Mouse (Mus musculus) heart, embryonic 10.5 days (tissue): ENCODE data around the gene Fbxw14. TPM values are rescaled to one million over a fixed set of nuclear protein-coding genes. Genes with fewer than 3 reads are reported as not detected.
"Not testable (repeated sequence)": the region's sequence is repeated elsewhere in the genome, so short reads cannot be mapped to it uniquely, and the experiment has no call there.

Experiments used
- DNase-seq: peaks from one replicate; pipeline ENCODE4 v3.0.0-alpha.2; 2017; ENCODE audit warnings: low spot score
- H3K27ac ChIP-seq: fragments of 300-500 bp; sonication (generic); 2 replicates; pipeline ENCODE4 v1.5.1; 2016; ENCODE audit warnings: mild to moderate bottlenecking
- H3K27me3 ChIP-seq: fragments of 300-500 bp; sonication (generic); 2 replicates; pipeline ENCODE4 v1.6.1; 2016; ENCODE audit warnings: mild to moderate bottlenecking; ENCODE audit not compliant: poor library complexity, insufficient read depth, severe bottlenecking
- H3K36me3 ChIP-seq: fragments of 300-500 bp; sonication (generic); 2 replicates; pipeline ENCODE4 v1.6.1; 2016; ENCODE audit warnings: mild to moderate bottlenecking, moderate library complexity
- H3K4me1 ChIP-seq: fragments of 300-500 bp; sonication (generic); 2 replicates; pipeline ENCODE4 v1.6.1; 2016; ENCODE audit warnings: mild to moderate bottlenecking
- H3K4me3 ChIP-seq: fragments of 300-500 bp; sonication (generic); 2 replicates; pipeline ENCODE4 v1.5.1; 2016; ENCODE audit warnings: mild to moderate bottlenecking, moderate library complexity
- H3K9me3 ChIP-seq: fragments of 300-500 bp; sonication (generic); 2 replicates; pipeline ENCODE4 v1.6.1; 2016; ENCODE audit warnings: mild to moderate bottlenecking, moderate library complexity
- WGBS: fragments of 180-500 bp; shearing (Covaris S2); methylation state at CpG from one replicate; pipeline ENCODE4 v1.1.7; 2016; 5-methylcytosine and 5-hydroxymethylcytosine counted together
- polyA plus RNA-seq: library from polyadenylated mRNA; unstranded; fragments of >200 nt; fragmentation: Nextera tagmentation; extraction: Ambion mirVana; gene quantifications from 2 replicates; pipeline ENCODE4 v1.2.1, GENCODE M21; 2016

Gene Fbxw14
- polyA plus RNA-seq: not detected in 2 replicates

GRCm38 (mm10) chr9:109287576-109287975, at the start of gene Fbxw14:
Fbxw14 (minus strand) TSS chr9:109287676.
- not testable (repeated sequence) for H3K36me3 ChIP-seq, DNase-seq, H3K27ac ChIP-seq, H3K27me3 ChIP-seq, H3K9me3 ChIP-seq, H3K4me1 ChIP-seq, H3K4me3 ChIP-seq
- 100% methylated on average over 1 of the region's 1 CpGs for WGBS

GRCm38 (mm10) chr9:109263041-109263440, 24.4 kb downstream of the Fbxw14 start:
- no peaks in the 10 kb centered on the region for H3K27me3 ChIP-seq

DNA sequence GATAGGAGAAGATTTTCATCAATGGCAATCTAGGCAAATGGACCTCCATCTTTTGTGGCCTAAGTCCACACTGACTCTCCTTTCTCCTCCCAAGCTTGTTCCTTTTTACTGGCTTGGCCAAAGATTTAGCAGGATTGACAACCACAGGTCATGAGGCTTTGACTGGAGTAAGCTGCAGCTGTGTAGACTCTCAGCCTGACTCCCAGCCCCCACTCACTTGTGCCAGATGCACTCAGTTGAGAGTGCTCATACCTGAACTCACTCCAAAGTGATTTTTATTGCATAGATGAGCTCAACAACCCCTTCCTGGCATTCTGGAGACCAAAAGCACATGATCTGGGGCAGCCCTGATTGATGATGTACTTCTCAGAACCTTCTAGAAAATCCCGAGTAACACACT, 52.8 kb downstream of the Fbxw14 start, which contains the start of gene Fbxw20:
TSS of gene Fbxw20 (minus strand) at position 101 of the 400 bp plus-strand sequence.
- no peaks in the 10 kb centered on the region for H3K27me3 ChIP-seq
- no peaks in the 10 kb centered on the region for H3K9me3 ChIP-seq
- no peak for DNase-seq
- no peaks in the 10 kb centered on the region for H3K36me3 ChIP-seq
- H3K4me3 ChIP-seq: no peak within 1 kb of the TSS
- H3K27ac ChIP-seq: no peak within 1 kb of the TSS
- WGBS: 82% methylated on average over 1 of the region's 1 CpGs
- no peaks in the 10 kb centered on the region for H3K4me1 ChIP-seq

More at GRCm38 (mm10) chr9:109263041-109263440, 24.4 kb downstream of the Fbxw14 start:
- Histone ChIP-seq H3K9me3 (no peaks in the 10 kb centered on the region), H3K4me3 (no peak overlapping the region), H3K4me1 (no peaks in the 10 kb centered on the region), H3K27ac (no peak overlapping the region), H3K36me3 (no peaks in the 10 kb centered on the region)
- 63% methylated on average over 2 of the region's 2 CpGs for WGBS
- DNase-seq: no peak

Other genes starting within 250 kb of the Fbxw14 start
- 58.2 and 68.5 TPM in 2 replicates for gene Shisa5, start 249.1 kb downstream of the Fbxw14 start, polyA plus RNA-seq
- gene Trex1, start 227.9 kb downstream of the Fbxw14 start, polyA plus RNA-seq: 8.2 and 8.9 TPM in 2 replicates
- gene Atrip, start 213.6 kb downstream of the Fbxw14 start, polyA plus RNA-seq: 20.6 and 26.8 TPM in 2 replicates
- gene Ccdc51, start 205.2 kb downstream of the Fbxw14 start, polyA plus RNA-seq: 19.1 and 19.7 TPM in 2 replicates
- gene Tma7, start 205.1 kb downstream of the Fbxw14 start, polyA plus RNA-seq: 734 and 774 TPM in 2 replicates
- 11.5 and 14.2 TPM in 2 replicates for gene Plxnb1, start 192.3 kb downstream of the Fbxw14 start, polyA plus RNA-seq
- gene Fbxw21, start 125.6 kb downstream of the Fbxw14 start, polyA plus RNA-seq: not detected in 2 replicates
- not detected in 2 replicates for gene Fbxw13, start 91.7 kb downstream of the Fbxw14 start, polyA plus RNA-seq
- gene Fbxw20, start 52.9 kb downstream of the Fbxw14 start, polyA plus RNA-seq: not detected in 2 replicates
- gene Fbxw28, start 52.0 kb upstream of the Fbxw14 start, polyA plus RNA-seq: not detected in 2 replicates
- not detected in 2 replicates for gene Fbxw22, start 116.6 kb upstream of the Fbxw14 start, polyA plus RNA-seq
- gene Fbxw16, start 161.5 kb upstream of the Fbxw14 start, polyA plus RNA-seq: not detected in 2 replicates
- gene Fbxw19, start 208.2 kb upstream of the Fbxw14 start, polyA plus RNA-seq: not detected in 2 replicates